Mouse (Mus musculus) neutrophil, adult 5-6 weeks (primary cell): Measurements from ENCODE around the gene Serpina3g. TPM values are rescaled to one million over a fixed set of nuclear protein-coding genes. Genes with fewer than 3 reads are reported as not detected.

Experiments used
- ATAC-seq: fragments of 151-379, 151-347 bp; 2 replicates; pipeline ENCODE4 v1.8.0; 2017; ENCODE audit warnings: mild to moderate bottlenecking, moderate TSS enrichment; ENCODE audit not compliant: insufficient number of reproducible peaks, poor library complexity, low FRiP score, severe bottlenecking; ENCODE audit errors: extremely low read depth
- total RNA-seq: library from RNA; stranded (forward); fragments of 200-1000 nt; gene quantifications from 2 replicates; pipeline ENCODE4 v1.2.3, GENCODE M21; 2017

The Serpina3g gene
- total RNA-seq, 1 experiment from 2014 or later: 43.1 TPM

GRCm38 (mm10) chr12:104266374-104266773 is 30.3 kb downstream of the Serpina3g start:
- no peak for ATAC-seq

GRCm38 (mm10) chr12:104278216-104279055 is 42.4 kb downstream of the Serpina3g start:
- no peak for ATAC-seq

GRCm38 (mm10) chr12:104279056-104279435 is 43.0 kb downstream of the Serpina3g start:
- ATAC-seq: no peak

GRCm38 (mm10) chr12:104283380-104283779 is 47.3 kb downstream of the Serpina3g start:
- ATAC-seq: no peak

GRCm38 (mm10) chr12:104288336-104288735 is 52.3 kb downstream of the Serpina3g start:
- ATAC-seq: no peak

GRCm38 (mm10) chr12:104289872-104290271 is 53.8 kb downstream of the Serpina3g start:
- no peak for ATAC-seq

Other genes starting within 250 kb of the Serpina3g start
- gene Serpina11, start 246.3 kb upstream of the Serpina3g start, total RNA-seq: 0.23 TPM in 1 of 2 replicates, not detected in the other
- gene Serpina9, start 222.5 kb upstream of the Serpina3g start, total RNA-seq: not detected in 2 replicates
- not detected in 2 replicates for gene Serpina12, start 191.8 kb upstream of the Serpina3g start, total RNA-seq
- not detected in 2 replicates for gene Serpina5, start 135.1 kb upstream of the Serpina3g start, total RNA-seq
- not detected in 2 replicates for gene Serpina3a, start 123.5 kb upstream of the Serpina3g start, total RNA-seq
- gene Serpina3b, start 108.2 kb upstream of the Serpina3g start, total RNA-seq: not detected in 2 replicates
- not detected in 2 replicates for gene Serpina3c, start 82.4 kb upstream of the Serpina3g start, total RNA-seq
- 1.5 and 2.8 TPM in 2 replicates for gene Serpina3f, start 21.7 kb upstream of the Serpina3g start, total RNA-seq
- gene Serpina3i, start 26.9 kb downstream of the Serpina3g start, total RNA-seq: 0.70 TPM in 1 of 2 replicates, not detected in the other
- not detected in 2 replicates for gene Serpina3j, start 78.3 kb downstream of the Serpina3g start, total RNA-seq
- gene Serpina3k, start 102.2 kb downstream of the Serpina3g start, total RNA-seq: not detected in 2 replicates
- gene Serpina3m, start 102.2 kb downstream of the Serpina3g start, total RNA-seq: not detected in 2 replicates
- gene Serpina3n, start 170.5 kb downstream of the Serpina3g start, total RNA-seq: not detected in 2 replicates
- not detected in 2 replicates for gene Gsc, start 237.1 kb downstream of the Serpina3g start, total RNA-seq